Comparison of ENCODE assay signal across 15 mouse cellular contexts in the genomic region with DNA sequence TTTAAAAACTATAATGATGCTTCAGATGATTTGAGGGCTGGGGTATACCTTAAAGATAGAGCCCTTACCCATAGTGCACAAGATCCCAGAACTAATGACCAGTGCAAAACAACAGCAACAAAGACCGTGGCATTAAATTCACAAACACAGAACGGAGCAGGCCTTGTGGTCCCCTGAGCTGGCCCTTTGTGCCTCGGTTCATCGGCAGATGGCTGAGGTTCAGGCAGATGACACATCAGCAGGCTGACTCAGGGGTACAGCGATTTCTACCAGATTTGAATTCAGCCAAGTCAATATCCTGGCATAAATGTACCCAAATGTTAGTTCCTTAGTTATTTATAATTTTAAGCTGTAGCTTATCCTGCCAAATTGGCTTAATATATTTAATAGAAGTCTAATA.
"Had no signal": no experiment of that assay in that cellular context is flagged by ENCODE, and none has a peak within 500 bp of the region (broad histone marks: within the 10 kb centered on the region; RNA-seq: fewer than 3 reads in every experiment).

No protein-coding gene starts in this region.

- H3K4me3 ChIP-seq: kidney, embryonic 15.5 days; left cerebral cortex, adult 2 months; limb, embryonic 10.5 days; liver, embryonic 15.5 days; neural tube, embryonic 12.5 days; stomach, embryonic 15.5 days had no signal

- H3K4me1 ChIP-seq: liver, embryonic 15.5 days; neural tube, embryonic 12.5 days; stomach, embryonic 15.5 days had no signal

- H3K27ac ChIP-seq: kidney, embryonic 15.5 days; left cerebral cortex, adult 2 months; limb, embryonic 10.5 days; liver, embryonic 15.5 days; neural tube, embryonic 12.5 days; stomach, embryonic 15.5 days had no signal

- H3K9ac ChIP-seq: kidney, embryonic 15.5 days; liver, embryonic 15.5 days; neural tube, embryonic 12.5 days; stomach, embryonic 15.5 days had no signal

- H3K36me3 ChIP-seq: kidney, embryonic 15.5 days; liver, embryonic 15.5 days; neural tube, embryonic 12.5 days; stomach, embryonic 15.5 days had no signal

- DNase-seq: kidney, postnatal 14 days; lung, adult 2 months; lung, postnatal 36 days; retina, postnatal 1 day; thymus, adult 2 months; thymus, postnatal 36 days had no signal

- H3K4me2 ChIP-seq: kidney, embryonic 15.5 days; liver, embryonic 11.5 days; liver, embryonic 15.5 days; neural tube, embryonic 12.5 days; stomach, embryonic 15.5 days had no signal

- H3K27me3 ChIP-seq: kidney, embryonic 15.5 days; liver, embryonic 15.5 days; neural tube, embryonic 12.5 days; stomach, embryonic 15.5 days had no signal

- H3K9me3 ChIP-seq: kidney, embryonic 15.5 days; limb, embryonic 10.5 days; liver, embryonic 15.5 days; neural tube, embryonic 12.5 days; stomach, embryonic 15.5 days had no signal

- ATAC-seq: lung, postnatal 0 days; midbrain, embryonic 16.5 days had no signal
